Mouse (Mus musculus) small intestine, adult 2 months (tissue): Measurements from ENCODE around the gene Actr1b. TPM values are rescaled to one million over a fixed set of nuclear protein-coding genes. Genes with fewer than 3 reads are reported as not detected.

Experiments used
- H3K27ac ChIP-seq: fragments of 200-500 bp; 2 replicates; pipeline ENCODE4 v1.5.1; 2012; ENCODE audit warnings: low read depth, low read length, control low read depth, inconsistent platforms; ENCODE audit not compliant: insufficient read depth
- H3K27me3 ChIP-seq: fragments of 200-500 bp; 2 replicates; pipeline ENCODE4 v1.6.1; 2012; ENCODE audit warnings: mild to moderate bottlenecking, moderate library complexity, low read length, inconsistent platforms; ENCODE audit not compliant: control insufficient read depth, insufficient read depth
- H3K36me3 ChIP-seq: fragments of 200-500 bp; 2 replicates; pipeline ENCODE4 v1.6.1; 2012; ENCODE audit warnings: mild to moderate bottlenecking, low read length, control low read depth, inconsistent platforms; ENCODE audit not compliant: control insufficient read depth, insufficient read depth
- H3K4me1 ChIP-seq: fragments of 200-500 bp; 2 replicates; pipeline ENCODE4 v1.6.1; 2012; ENCODE audit warnings: low read length, inconsistent platforms, mixed read lengths; ENCODE audit not compliant: control insufficient read depth, insufficient read depth, insufficient read length
- H3K4me3 ChIP-seq: fragments of 200-500 bp; 2 replicates; pipeline ENCODE4 v1.5.1; 2012; ENCODE audit warnings: low read depth, mild to moderate bottlenecking, control low read depth, inconsistent platforms, low read length, moderate library complexity
- CTCF ChIP-seq: fragments of 200-500 bp; IDR thresholded peaks from 2 replicates; pipeline ENCODE4 v1.5.1; 2012; ENCODE audit warnings: low read depth, mild to moderate bottlenecking, control low read depth, inconsistent platforms, low read length, moderate library complexity, mixed read lengths; ENCODE audit not compliant: insufficient replicate concordance, insufficient read length; ENCODE audit errors: extremely low read depth
- POLR2A ChIP-seq: fragments of 200-500 bp; IDR thresholded peaks from 2 replicates; pipeline ENCODE4 v1.6.1; 2012; ENCODE audit warnings: low read depth, mild to moderate bottlenecking, control low read depth, inconsistent platforms, low read length, moderate library complexity
- WGBS: fragments of 180-500 bp; shearing (Covaris S2); methylation state at CpG from one replicate; pipeline ENCODE4 v1.1.7; 2018; 5-methylcytosine and 5-hydroxymethylcytosine counted together
- polyA plus RNA-seq: library from polyadenylated mRNA; depleted of rRNA; stranded (reverse); fragments of >200 nt; gene quantifications from 2 replicates; pipeline ENCODE4 v1.2.3, GENCODE M21; 2012; rRNA removed

Actr1b gene
- polyA plus RNA-seq, result 61.6 and 81.6 TPM in 2 replicates

DNA sequence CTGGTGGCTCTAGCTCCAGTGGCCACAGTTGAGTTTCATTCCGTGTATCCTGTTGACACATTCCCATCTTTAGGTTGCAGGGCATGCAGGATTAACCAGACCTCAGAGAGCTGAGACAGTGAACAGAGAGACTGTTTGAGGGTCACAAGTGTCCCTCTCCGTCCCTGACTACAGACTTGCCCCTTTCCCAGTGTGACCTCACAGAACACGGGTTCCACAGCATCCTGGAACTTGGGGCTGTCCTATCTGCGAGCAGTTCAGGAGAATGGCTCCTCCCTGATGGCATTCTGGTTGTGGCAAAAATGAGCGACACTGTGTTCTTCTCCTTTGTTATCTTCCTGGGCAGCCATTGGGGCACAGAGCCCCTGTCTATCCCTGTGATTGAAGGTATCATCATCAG, at the start of gene Actr1b:
TSS of gene Actr1b (minus strand) at position 112 of the 400 bp plus-strand sequence.
- Histone ChIP-seq H3K27ac (no peak within 1 kb of the TSS), H3K27me3 (no peaks in the 10 kb centered on the region), H3K4me1 (no peaks in the 10 kb centered on the region), H3K4me3 (no peak within 1 kb of the TSS), H3K36me3 (no peaks in the 10 kb centered on the region)
- TF ChIP-seq POLR2A (no peak), CTCF (no peak)
- WGBS, result 79% methylated on average over 5 of the region's 5 CpGs

DNA sequence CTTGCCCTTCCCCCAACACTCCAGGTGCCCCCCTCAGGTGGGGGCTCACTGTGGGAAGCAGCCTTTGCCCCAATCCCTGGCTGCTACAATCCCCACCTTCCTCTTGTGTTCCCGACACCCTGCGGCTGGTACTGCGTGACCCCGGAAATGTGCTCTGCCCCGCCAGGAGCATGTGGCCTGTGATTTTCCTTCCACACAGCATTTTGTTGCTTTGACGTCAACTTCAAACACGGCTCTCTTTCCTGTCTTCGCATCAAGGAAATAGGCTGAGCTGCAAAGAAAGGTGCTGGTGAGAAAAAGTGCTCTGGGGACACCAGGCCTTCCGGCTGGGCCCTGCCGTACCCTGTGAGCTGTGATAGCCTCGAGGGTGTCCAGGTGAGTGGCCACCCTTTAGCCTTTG, 47.3 kb upstream of the Actr1b start, which contains the start of gene Zap70:
TSS of gene Zap70 (plus strand) at position 231 of the 400 bp plus-strand sequence.
- no peaks in the 10 kb centered on the region; the same call in 1 of the 2 replicates for H3K4me1 ChIP-seq
- H3K27me3 ChIP-seq, result no peaks in the 10 kb centered on the region
- no peak for TF ChIP-seq POLR2A
- TF ChIP-seq CTCF, result no peak
- no peaks in the 10 kb centered on the region for H3K36me3 ChIP-seq
- 82% methylated on average over 11 of the region's 11 CpGs for WGBS
- H3K27ac ChIP-seq, result peak within 1 kb of the TSS; percentile 54
- H3K4me3 ChIP-seq, result peak within 1 kb of the TSS; percentile 49

DNA sequence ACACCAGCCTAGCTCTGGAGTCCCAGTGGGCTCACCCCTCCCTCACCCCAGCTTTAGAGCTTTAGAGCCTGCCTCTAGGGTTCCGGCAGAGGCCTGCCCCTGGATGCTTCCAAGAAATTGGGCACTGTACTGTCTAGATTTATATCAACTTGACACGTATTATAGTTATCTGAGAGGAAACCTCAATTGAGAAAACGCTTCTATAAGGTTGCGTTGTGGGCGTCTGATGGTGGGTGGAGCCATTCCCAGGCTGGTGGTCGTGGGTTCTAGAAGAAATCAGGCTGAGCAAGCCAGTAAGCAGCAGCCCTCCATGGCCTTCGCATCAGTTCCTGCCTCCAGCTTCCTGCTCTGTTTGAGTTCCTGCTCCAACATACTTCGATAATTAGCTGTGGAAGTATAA, 46.8 kb upstream of the Actr1b start:
- 0 out of 2 replicates have a peak overlapping the region, but pooled peaks have one; percentile 54 for H3K27ac ChIP-seq
- H3K36me3 ChIP-seq, result no peaks in the 10 kb centered on the region
- H3K4me1 ChIP-seq, result no peaks in the 10 kb centered on the region
- TF ChIP-seq POLR2A (no peak), CTCF (no peak)
- 80% methylated on average over 8 of the region's 8 CpGs for WGBS
- H3K4me3 ChIP-seq, result no peak overlapping the region
- H3K27me3 ChIP-seq, result no peaks in the 10 kb centered on the region

DNA sequence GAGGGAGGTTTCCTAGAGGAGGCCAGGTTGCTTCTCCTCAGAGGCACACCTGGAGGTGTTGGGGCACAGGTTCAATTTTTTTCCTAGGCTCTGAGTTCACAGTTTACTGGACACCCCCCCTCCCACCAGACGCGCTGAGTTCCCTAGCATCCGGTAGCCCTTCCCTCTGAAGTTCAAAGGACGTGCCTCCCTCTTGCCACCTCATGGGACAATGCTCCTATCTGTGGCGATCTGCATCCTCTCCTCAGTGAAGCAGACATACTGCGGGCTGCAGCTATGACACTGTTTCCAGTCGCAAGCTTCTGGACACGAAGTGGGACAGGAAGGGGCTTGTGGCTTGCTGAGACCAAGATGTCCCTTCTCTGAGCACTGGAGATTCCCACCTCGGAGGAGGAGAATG, 46.2 kb upstream of the Actr1b start:
- 76% methylated on average over 9 of the region's 9 CpGs for WGBS
- Histone ChIP-seq H3K4me3 (no peak overlapping the region), H3K27ac (no peak overlapping the region), H3K27me3 (no peaks in the 10 kb centered on the region), H3K36me3 (no peaks in the 10 kb centered on the region), H3K4me1 (no peaks in the 10 kb centered on the region)
- TF ChIP-seq POLR2A, result no peak
- no peak for TF ChIP-seq CTCF

DNA sequence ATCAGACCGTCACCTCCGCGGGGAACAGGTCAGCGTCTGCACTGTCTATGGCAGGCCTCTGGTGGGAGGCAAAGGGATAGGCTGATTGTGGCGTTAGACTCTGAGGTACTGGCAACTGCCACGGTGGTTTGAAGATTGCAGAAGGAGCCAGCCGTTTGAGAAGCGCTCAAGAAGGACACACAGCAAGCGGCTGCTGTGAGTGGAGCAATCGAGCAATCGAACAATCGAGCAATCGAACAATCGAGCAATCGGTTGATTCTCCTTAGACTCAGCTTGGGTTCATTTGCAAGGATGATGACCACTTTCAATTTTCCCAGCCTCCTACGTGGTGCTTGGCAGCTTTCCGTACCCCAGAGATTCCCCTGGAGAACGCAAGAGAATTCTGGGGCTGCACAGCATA, 44.9 kb upstream of the Actr1b start:
- WGBS, result 83% methylated on average over 18 of the region's 18 CpGs

DNA sequence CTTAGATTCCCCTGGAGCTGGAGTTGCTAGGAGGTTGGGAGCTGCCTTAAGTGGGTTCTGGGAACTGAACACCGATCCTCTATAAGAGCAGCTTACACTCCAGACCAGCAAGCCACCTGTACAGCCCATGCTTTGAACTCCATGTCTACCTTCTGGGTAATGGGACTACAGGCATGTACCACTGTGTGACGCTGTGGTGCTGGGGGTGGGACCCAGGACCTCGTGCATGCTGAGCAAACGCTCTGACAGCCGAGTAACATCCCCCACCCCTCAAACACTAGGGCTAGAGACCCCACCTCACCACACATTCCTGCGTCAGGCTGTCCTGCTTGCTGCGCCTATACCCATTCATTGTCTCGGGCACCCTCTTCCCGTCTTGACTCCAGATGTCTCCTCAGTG, 44.3 kb upstream of the Actr1b start:
- no peak for TF ChIP-seq CTCF
- TF ChIP-seq POLR2A, result no peak
- Histone ChIP-seq H3K4me1 (no peaks in the 10 kb centered on the region), H3K27ac (no peak overlapping the region), H3K27me3 (no peaks in the 10 kb centered on the region), H3K36me3 (no peaks in the 10 kb centered on the region), H3K4me3 (no peak overlapping the region)
- 84% methylated on average over 9 of the region's 9 CpGs for WGBS

More for the DNA sequence above, 44.9 kb upstream of the Actr1b start:
- no peak overlapping the region for H3K27ac ChIP-seq
- H3K27me3 ChIP-seq, result no peaks in the 10 kb centered on the region
- no peaks in the 10 kb centered on the region for H3K4me1 ChIP-seq
- no peak overlapping the region for H3K4me3 ChIP-seq
- no peaks in the 10 kb centered on the region for H3K36me3 ChIP-seq
- TF ChIP-seq CTCF, result no peak
- TF ChIP-seq POLR2A, result no peak

DNA sequence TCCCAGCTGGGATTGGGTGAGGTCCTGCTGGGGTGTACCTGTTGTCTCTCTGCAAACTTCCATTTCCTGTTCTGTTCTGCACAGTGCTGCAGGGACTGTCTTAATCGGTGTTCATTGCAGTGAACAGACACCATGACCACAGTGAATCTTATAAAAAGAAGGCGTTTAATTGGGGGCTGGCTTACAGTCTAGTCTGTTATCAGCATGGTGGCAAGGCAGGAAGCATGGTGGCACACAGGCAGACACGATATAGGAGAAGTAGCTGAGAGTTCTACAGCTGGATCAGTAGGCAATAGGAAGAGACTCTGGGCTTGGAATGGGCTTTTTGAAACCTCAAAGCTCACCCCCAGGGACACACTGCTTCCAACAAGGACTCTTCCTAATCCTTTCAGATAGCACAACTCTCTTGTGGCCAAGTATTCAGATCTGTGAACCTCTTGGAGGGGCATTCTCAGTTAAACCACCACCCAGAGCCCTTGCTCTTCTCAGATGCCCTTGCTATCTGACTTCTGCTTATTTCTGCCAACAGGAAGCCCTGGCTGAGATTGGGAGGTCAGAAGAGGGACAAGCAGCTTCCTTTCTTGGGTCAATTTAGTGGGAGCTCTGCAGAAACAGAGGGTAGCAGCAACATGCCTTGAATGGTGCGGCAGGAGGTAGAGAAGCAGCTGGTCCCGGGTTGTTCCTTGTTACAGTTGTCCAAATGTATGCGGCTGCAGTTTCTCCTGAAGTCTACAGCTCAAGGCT, 39.9 kb upstream of the Actr1b start:
- no peak overlapping the region for H3K4me3 ChIP-seq
- WGBS, result 60% methylated on average over 6 of the region's 6 CpGs
- no peak overlapping the region for H3K27ac ChIP-seq
- no peaks in the 10 kb centered on the region for H3K27me3 ChIP-seq
- no peaks in the 10 kb centered on the region for H3K4me1 ChIP-seq
- TF ChIP-seq POLR2A (no peak), CTCF (no peak)
- H3K36me3 ChIP-seq, result no peaks in the 10 kb centered on the region
